Mouse (Mus musculus) stomach, postnatal 0 days (tissue): ENCODE results near the gene Vav2.

Experiments used
- CTCF ChIP-seq: IDR thresholded peaks from 2 replicates; pipeline ENCODE4 v1.5.1; 2016; ENCODE audit warnings: antibody characterized with exemption, low read depth, mild to moderate bottlenecking, moderate library complexity
- EP300 ChIP-seq: optimal IDR thresholded peaks from 2 replicates; pipeline ENCODE3; 2016; ENCODE audit warnings: antibody characterized with exemption

- no peak; the same call in 1 of the 2 replicates for TF ChIP-seq CTCF
- no peak for TF ChIP-seq EP300
These were observed 403 bp downstream of the Vav2 start for GRCm38 (mm10) chr2:27426406-27426854.
